Mouse (Mus musculus) liver, postnatal 0 days (tissue): ENCODE measurements around the gene Hils1. TPM values are rescaled to one million over a fixed set of nuclear protein-coding genes. Genes with fewer than 3 reads are reported as not detected.

ENCODE experiments used
- ATAC-seq: fragments of 200-750 bp; cut with Nextera tagmentation; 2 replicates; pipeline ENCODE4 v1.8.0; 2017; ENCODE audit warnings: mild to moderate bottlenecking, moderate library complexity
- DNase-seq: peaks from one replicate; pipeline ENCODE4 v3.0.0-alpha.2; 2016
- H3K27ac ChIP-seq: fragments of 300-500 bp; sonication (generic); 2 replicates; pipeline ENCODE4 v1.5.1; 2014; ENCODE audit warnings: antibody characterized with exemption, moderate library complexity, mild to moderate bottlenecking, low read depth
- H3K27me3 ChIP-seq: fragments of 300-500 bp; sonication (generic); 2 replicates; pipeline ENCODE4 v1.6.1; 2014; ENCODE audit warnings: low read length, control low read depth, mixed read lengths; ENCODE audit not compliant: insufficient read depth
- H3K36me3 ChIP-seq: fragments of 300-500 bp; sonication (generic); replicated peaks from 2 replicates; pipeline ENCODE4 v1.6.1; 2014; ENCODE audit warnings: mild to moderate bottlenecking, control low read depth, low read length, moderate library complexity, mixed read lengths; ENCODE audit not compliant: insufficient read depth
- H3K4me1 ChIP-seq: fragments of 300-500 bp; sonication (generic); 2 replicates; pipeline ENCODE4 v1.6.1; 2014; ENCODE audit warnings: antibody characterized with exemption, mild to moderate bottlenecking, control low read depth; ENCODE audit not compliant: insufficient read depth
- H3K4me2 ChIP-seq: fragments of 300-500 bp; sonication (generic); 2 replicates; pipeline ENCODE4 v1.6.1; 2014; ENCODE audit warnings: low read depth, mild to moderate bottlenecking, low read length, moderate library complexity, mixed read lengths
- H3K4me3 ChIP-seq: fragments of 300-500 bp; sonication (generic); 2 replicates; pipeline ENCODE4 v1.5.1; 2014; ENCODE audit warnings: low read depth, low read length
- H3K9ac ChIP-seq: fragments of 300-500 bp; sonication (generic); replicated peaks from 2 replicates; pipeline ENCODE4 v1.6.1; 2014; ENCODE audit warnings: mild to moderate bottlenecking, moderate library complexity
- H3K9me3 ChIP-seq: fragments of 300-500 bp; sonication (generic); 2 replicates; pipeline ENCODE4 v1.6.1; 2016; ENCODE audit warnings: mild to moderate bottlenecking, control low read depth, low read length, mixed read lengths
- CTCF ChIP-seq: sonication (generic); IDR thresholded peaks from 2 replicates; pipeline ENCODE4 v1.5.1; 2016; ENCODE audit warnings: antibody characterized with exemption, low read depth
- EP300 ChIP-seq: IDR thresholded peaks from 2 replicates; pipeline ENCODE4 v1.6.1; 2016; ENCODE audit warnings: antibody characterized with exemption, low read depth, mild to moderate bottlenecking
- WGBS: fragments of 180-500 bp; shearing (Covaris S2); extraction: QIAGEN DNeasy Blood & Tissue Kit; methylation state at CpG from one replicate; pipeline ENCODE4 v1.1.7; 2014; ENCODE audit not compliant: insufficient replicate concordance; 5-methylcytosine and 5-hydroxymethylcytosine counted together
- polyA plus RNA-seq: library from polyadenylated mRNA; unstranded; fragments of >200 nt; fragmentation: Nextera tagmentation; extraction: Ambion mirVana; gene quantifications from 2 replicates; pipeline ENCODE4 v1.2.1, GENCODE M21; 2015

The Hils1 gene
- polyA plus RNA-seq, 1 experiment from 2014 or later: not detected

- Histone ChIP-seq H3K36me3 (no peaks in the 10 kb centered on the region), H3K27ac (peak overlapping the region; percentile 49; the same call in 1 of the 2 replicates), H3K4me2 (peak overlapping the region; percentile 20), H3K4me1 (peaks cover 53% of the 10 kb centered on the region), H3K4me3 (no peak overlapping the region), H3K9me3 (no peaks in the 10 kb centered on the region), H3K9ac (0 out of 2 replicates have a peak overlapping the region, but pooled peaks have one; percentile 30), H3K27me3 (no peaks in the 10 kb centered on the region)
- 63% methylated on average over 8 of the region's 8 CpGs for WGBS
- TF ChIP-seq EP300: no peak
- TF ChIP-seq CTCF: no peak
- ATAC-seq (no peak), DNase-seq (peak; percentile 41)
Measured at GRCm38 (mm10) chr11:94987851-94988250, 20.5 kb downstream of the Hils1 start.

GRCm38 (mm10) chr11:94988780-94989561 lies 21.6 kb downstream of the Hils1 start:
- H3K36me3 ChIP-seq: no peaks in the 10 kb centered on the region
- ATAC-seq (no peak), DNase-seq (no peak)
- 31% methylated on average over 10 of the region's 10 CpGs for WGBS
- no peaks in the 10 kb centered on the region for H3K27me3 ChIP-seq
- H3K9me3 ChIP-seq: no peaks in the 10 kb centered on the region
- peak overlapping the region; percentile 88 for H3K4me2 ChIP-seq
- H3K9ac ChIP-seq: peak overlapping the region; percentile 93
- H3K4me1 ChIP-seq: peaks cover 62% of the 10 kb centered on the region
- peak overlapping the region; percentile 89 for H3K4me3 ChIP-seq
- H3K27ac ChIP-seq: peak overlapping the region; percentile 83
- TF ChIP-seq CTCF (no peak), EP300 (no peak)

- WGBS: 2% methylated on average over 12 of the region's 12 CpGs
- peak overlapping the region; percentile 89 for H3K4me3 ChIP-seq
- peak; percentile 54 for ATAC-seq
Measured at GRCm38 (mm10) chr11:94989562-94990017, 22.2 kb downstream of the Hils1 start.

GRCm38 (mm10) chr11:94990102-94990748 lies 22.8 kb downstream of the Hils1 start:
- Histone ChIP-seq H3K36me3 (no peaks in the 10 kb centered on the region), H3K27me3 (no peaks in the 10 kb centered on the region), H3K27ac (peak overlapping the region; percentile 83), H3K9me3 (no peaks in the 10 kb centered on the region), H3K4me2 (peak overlapping the region; percentile 88), H3K9ac (peak overlapping the region; percentile 93), H3K4me1 (peaks cover 64% of the 10 kb centered on the region), H3K4me3 (peak overlapping the region; percentile 89)
- TF ChIP-seq CTCF (no peak), EP300 (no peak)
- no peak; the same call in 1 of the 2 replicates for ATAC-seq
- DNase-seq: no peak
- WGBS: 30% methylated on average over 6 of the region's 6 CpGs

More at GRCm38 (mm10) chr11:94989562-94990017, 22.2 kb downstream of the Hils1 start:
- no peaks in the 10 kb centered on the region for H3K27me3 ChIP-seq
- H3K27ac ChIP-seq: peak overlapping the region; percentile 83
- H3K9ac ChIP-seq: peak overlapping the region; percentile 93
- no peaks in the 10 kb centered on the region for H3K36me3 ChIP-seq
- no peak for TF ChIP-seq EP300
- peak; percentile 21; the same call in 1 of the 2 replicates for TF ChIP-seq CTCF
- H3K4me2 ChIP-seq: peak overlapping the region; percentile 88
- DNase-seq: peak; percentile 84
- peaks cover 63% of the 10 kb centered on the region for H3K4me1 ChIP-seq
- H3K9me3 ChIP-seq: no peaks in the 10 kb centered on the region

GRCm38 (mm10) chr11:94990749-94991577 lies 23.6 kb downstream of the Hils1 start, which contains the start of gene Ppp1r9b:
Gene Ppp1r9b (plus strand): TSS chr11:94991035.
- peak within 1 kb of the TSS; percentile 89 for H3K4me3 ChIP-seq
- H3K9me3 ChIP-seq: no peaks in the 10 kb centered on the region
- peak within 1 kb of the TSS; percentile 83 for H3K27ac ChIP-seq
- WGBS: under 1% methylated on average over 61 of the region's 69 CpGs
- peaks cover 72% of the 10 kb centered on the region for H3K4me1 ChIP-seq
- 0 out of 2 replicates have a peak, but pooled peaks cover 4% of the 10 kb centered on the region for H3K36me3 ChIP-seq
- peak within 1 kb of the TSS; percentile 93 for H3K9ac ChIP-seq
- TF ChIP-seq CTCF (peak; percentile 76), EP300 (no peak)
- peak within 1 kb of the TSS; percentile 88 for H3K4me2 ChIP-seq
- DNase-seq: peak; percentile 94
- ATAC-seq: peak; percentile 83
- no peaks in the 10 kb centered on the region for H3K27me3 ChIP-seq
